Mouse (Mus musculus) common myeloid progenitor, adult 5-6 weeks (primary cell): ENCODE data around the gene Tas2r109. TPM values are rescaled to one million over a fixed set of nuclear protein-coding genes. Genes with fewer than 3 reads are reported as not detected.
"Not testable (repeated sequence)": the region's sequence is repeated elsewhere in the genome, so short reads cannot be mapped to it uniquely, and the experiment has no call there.

Experiments
- ATAC-seq: replicated peaks from 2 replicates; pipeline ENCODE4 v1.8.0; 2016; ENCODE audit warnings: low read depth, mild to moderate bottlenecking, moderate TSS enrichment, inconsistent platforms; ENCODE audit not compliant: poor library complexity, severe bottlenecking
- total RNA-seq: library from RNA; stranded (forward); fragments of 200-1000, 187-1606 nt; gene quantifications from 2 replicates; pipeline ENCODE4 v1.2.3, GENCODE M21; 2017

Gene Tas2r109
- total RNA-seq: not detected in 2 replicates

- ATAC-seq: no peak
Measured at GRCm38 (mm10) chr6:132980865-132981264, at the start of gene Tas2r109. Gene Tas2r109 (minus strand): TSS chr6:132980965.

GRCm38 (mm10) chr6:132957819-132958218, 22.9 kb downstream of the Tas2r109 start, which contains the start of gene Tas2r131:
Gene Tas2r131 (minus strand): TSS chr6:132957919.
- no peak for ATAC-seq

- ATAC-seq: no peak
Measured at GRCm38 (mm10) chr6:132950802-132951201, 30.0 kb downstream of the Tas2r109 start, which contains the start of gene Tas2r129. Gene Tas2r129 (plus strand): TSS chr6:132951102.

GRCm38 (mm10) chr6:132941376-132941775, 39.4 kb downstream of the Tas2r109 start:
- ATAC-seq: not testable (repeated sequence)

Other genes with a start within 250 kb of the Tas2r109 start
- not detected in 2 replicates for gene Tas2r115, start 242.9 kb downstream of the Tas2r109 start, total RNA-seq
- not detected in 2 replicates for gene Tas2r124, start 226.2 kb downstream of the Tas2r109 start, total RNA-seq
- not detected in 2 replicates for gene Tas2r102, start 218.8 kb downstream of the Tas2r109 start, total RNA-seq
- not detected in 2 replicates for gene Tas2r136, start 202.8 kb downstream of the Tas2r109 start, total RNA-seq
- not detected in 2 replicates for gene Tas2r117, start 178.1 kb downstream of the Tas2r109 start, total RNA-seq
- not detected in 2 replicates for gene Tas2r123, start 133.8 kb downstream of the Tas2r109 start, total RNA-seq
- gene Tas2r116, start 125.5 kb downstream of the Tas2r109 start, total RNA-seq: not detected in 2 replicates
- not detected in 2 replicates for gene Tas2r110, start 113.0 kb downstream of the Tas2r109 start, total RNA-seq
- not detected in 2 replicates for gene Tas2r113, start 88.0 kb downstream of the Tas2r109 start, total RNA-seq
- not detected in 2 replicates for gene Tas2r125, start 71.3 kb downstream of the Tas2r109 start, total RNA-seq
- gene Tas2r129, start 29.9 kb downstream of the Tas2r109 start, total RNA-seq: not detected in 2 replicates
- gene Tas2r131, start 23.0 kb downstream of the Tas2r109 start, total RNA-seq: not detected in 2 replicates
- gene Tas2r103, start 56.1 kb upstream of the Tas2r109 start, total RNA-seq: not detected in 2 replicates
- not detected in 2 replicates for gene Tas2r140, start 74.9 kb upstream of the Tas2r109 start, total RNA-seq
- 122 and 141 TPM in 2 replicates for gene Smim10l1, start 123.9 kb upstream of the Tas2r109 start, total RNA-seq